Mouse (Mus musculus) c-Kit-positive CD71-positive TER-119-negative erythroid progenitor cells, embryonic 14.5 days (primary cell): Measurements from ENCODE around the gene Chaf1b.
A peak's percentile ranks its signal among the peaks of the same experiment; 100 is the strongest.

ENCODE experiments used
- DNase-seq: peaks from one replicate; pipeline ENCODE4 v3.0.0-alpha.2; 2013; ENCODE audit warnings: low read depth

The Chaf1b gene

GRCm38 (mm10) chr16:93913881-93914576 is 30.3 kb downstream of the Chaf1b start:
- no peak for DNase-seq

- DNase-seq, result peak; percentile 25
These were observed 31.7 kb downstream of the Chaf1b start for GRCm38 (mm10) chr16:93915338-93915849.

- DNase-seq, result peak; percentile 86
These were observed 34.3 kb downstream of the Chaf1b start for GRCm38 (mm10) chr16:93917712-93918678.

- DNase-seq, result no peak
These were observed 35.0 kb downstream of the Chaf1b start for GRCm38 (mm10) chr16:93918679-93919060.

- no peak for DNase-seq
These were observed 35.5 kb downstream of the Chaf1b start for GRCm38 (mm10) chr16:93919189-93919588.

- no peak for DNase-seq
These were observed 37.0 kb downstream of the Chaf1b start for GRCm38 (mm10) chr16:93920673-93921072.

GRCm38 (mm10) chr16:93922835-93923389 is 39.2 kb downstream of the Chaf1b start:
- no peak for DNase-seq

GRCm38 (mm10) chr16:93923788-93924187 is 40.1 kb downstream of the Chaf1b start:
- DNase-seq, result no peak

- no peak for DNase-seq
These were observed 42.1 kb downstream of the Chaf1b start for GRCm38 (mm10) chr16:93925684-93926247.

GRCm38 (mm10) chr16:93929370-93930032 is 45.8 kb downstream of the Chaf1b start:
- DNase-seq, result no peak

GRCm38 (mm10) chr16:93932185-93933168 is 48.8 kb downstream of the Chaf1b start:
- DNase-seq, result no peak

- DNase-seq, result no peak
These were observed 50.9 kb downstream of the Chaf1b start for GRCm38 (mm10) chr16:93934588-93934987.

- DNase-seq, result no peak
These were observed 51.3 kb downstream of the Chaf1b start for GRCm38 (mm10) chr16:93935009-93935408.

- DNase-seq, result peak; percentile 56
These were observed 54.7 kb downstream of the Chaf1b start for GRCm38 (mm10) chr16:93938400-93938846.

GRCm38 (mm10) chr16:93939961-93940360 is 56.3 kb downstream of the Chaf1b start:
- no peak for DNase-seq

GRCm38 (mm10) chr16:93941781-93942567 is 58.3 kb downstream of the Chaf1b start:
- DNase-seq, result no peak

GRCm38 (mm10) chr16:93942796-93943502 is 59.2 kb downstream of the Chaf1b start:
- no peak for DNase-seq

- DNase-seq, result no peak
These were observed 60.6 kb downstream of the Chaf1b start for GRCm38 (mm10) chr16:93944301-93944700.

- no peak for DNase-seq
These were observed 63.7 kb downstream of the Chaf1b start for GRCm38 (mm10) chr16:93947396-93947795.
